Mouse (Mus musculus) E14TG2a.4 (cell line): Measurements from ENCODE around the gene Bpnt1.

Experiments
- CTCF ChIP-seq: conservative IDR thresholded peaks from 2 replicates; pipeline ENCODE4 v1.5.1; 2014; ENCODE audit warnings: low read length
- NANOG ChIP-seq: IDR thresholded peaks from 2 replicates; pipeline ENCODE4 v1.6.1; 2014; ENCODE audit warnings: borderline replicate concordance, low read length, mixed read lengths

DNA sequence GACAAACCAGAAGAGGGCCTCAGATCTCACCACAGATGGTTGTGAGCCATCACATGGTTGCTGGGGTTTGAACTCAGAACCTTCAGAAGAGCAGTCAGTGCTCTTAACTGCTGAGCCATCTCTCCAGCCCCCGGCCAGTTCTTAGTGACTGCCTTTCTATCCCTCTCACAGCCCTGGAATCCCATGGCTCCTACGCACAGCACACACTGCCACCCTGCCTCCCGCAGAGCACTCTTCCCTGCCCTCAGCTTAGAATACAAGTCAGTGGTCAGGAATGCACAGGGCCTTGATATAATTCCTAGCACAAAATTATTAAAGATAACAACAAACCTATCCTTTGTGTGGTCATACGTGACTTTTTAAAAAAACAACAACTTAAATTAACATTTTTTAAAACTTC is 17.4 kb upstream of the Bpnt1 start:
- TF ChIP-seq CTCF (no peak), NANOG (no peak)
